Mouse (Mus musculus): ENCODE results near the gene Zmynd19.

DNA sequence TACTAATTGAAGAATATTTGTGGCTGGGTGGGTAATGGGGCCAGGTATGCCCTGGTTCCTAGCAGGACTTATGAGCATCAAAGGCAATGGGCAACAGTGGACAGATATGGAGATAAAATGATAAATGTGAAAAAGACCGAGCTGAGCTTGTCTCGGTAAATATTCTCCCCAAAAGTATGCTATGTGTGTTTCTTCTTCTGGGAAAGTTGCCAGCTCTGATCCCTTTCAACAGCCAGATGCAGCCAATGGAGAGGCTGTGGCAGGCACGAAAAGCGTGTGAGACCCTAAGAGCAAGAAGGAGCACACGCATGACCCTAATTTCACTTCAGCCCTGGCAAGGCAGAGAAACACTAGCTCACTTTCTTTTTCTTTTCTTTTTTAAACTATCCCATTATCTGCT is 48.5 kb upstream of the Zmynd19 start:
- TF ChIP-seq CTCF (conservative IDR thresholded peaks at IDR 0.05; ENCODE audit: low read length), result no peak
- no peak for TF ChIP-seq POU5F1 (IDR thresholded peaks at IDR 0.05; ENCODE audit: borderline replicate concordance, low read length)
- TF ChIP-seq NANOG (IDR thresholded peaks at IDR 0.05; ENCODE audit: borderline replicate concordance, low read length), result no peak
